Mouse (Mus musculus): ENCODE measurements around the gene Cdc42ep1. TPM values are rescaled to one million over a fixed set of nuclear protein-coding genes. Genes with fewer than 3 reads are reported as not detected.
"Not testable (repeated sequence)": the region's sequence is repeated elsewhere in the genome, so short reads cannot be mapped to it uniquely, and the experiment has no call there.

Gene Cdc42ep1
- total RNA-seq, 2 experiments from 2014 or later = 5.2 to 9.5 TPM

DNA sequence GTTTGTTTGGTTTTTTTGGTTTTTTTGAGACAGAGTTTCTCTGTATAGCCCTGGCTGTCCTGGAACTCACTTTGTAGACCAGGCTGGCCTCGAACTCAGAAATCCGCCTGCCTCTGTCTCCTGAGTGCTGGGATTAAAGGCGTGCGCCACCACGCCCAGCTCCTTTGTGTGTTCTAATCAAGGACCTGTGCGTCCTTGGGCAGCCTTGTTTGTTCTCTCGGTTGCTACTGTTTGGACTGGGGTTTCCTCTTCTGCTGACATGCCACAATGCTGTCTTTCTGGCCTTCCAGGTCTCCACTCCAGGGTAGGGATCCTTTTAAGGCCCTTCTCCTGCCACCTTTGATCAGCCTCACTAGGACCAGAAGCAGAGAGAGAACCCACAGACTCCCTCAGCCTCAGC is 4.4 kb downstream of the Cdc42ep1 start:
- DNase-seq (ENCODE audit: low spot score) = not testable (repeated sequence)

DNA sequence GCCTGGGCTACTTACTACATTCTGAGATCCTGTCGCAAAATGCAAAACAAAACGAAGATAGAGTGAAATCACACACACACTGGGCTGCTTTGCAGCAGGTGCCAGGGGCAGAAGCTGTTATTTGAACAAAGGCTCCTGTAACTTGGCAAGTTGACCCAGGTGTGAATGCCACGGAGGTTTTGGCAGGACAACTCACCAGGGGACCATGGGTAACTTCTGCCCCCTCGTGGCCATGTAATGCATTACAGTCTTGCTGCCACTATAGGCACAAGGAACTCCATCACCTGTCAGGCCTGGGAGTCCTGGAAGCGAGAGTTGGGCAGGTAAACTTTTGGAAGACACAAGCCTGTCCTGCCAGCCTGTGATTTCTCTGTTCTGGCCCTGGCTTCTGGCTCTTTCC is 6.0 kb downstream of the Cdc42ep1 start:
- DNase-seq (ENCODE audit: low spot score) = peak; percentile 88

DNA sequence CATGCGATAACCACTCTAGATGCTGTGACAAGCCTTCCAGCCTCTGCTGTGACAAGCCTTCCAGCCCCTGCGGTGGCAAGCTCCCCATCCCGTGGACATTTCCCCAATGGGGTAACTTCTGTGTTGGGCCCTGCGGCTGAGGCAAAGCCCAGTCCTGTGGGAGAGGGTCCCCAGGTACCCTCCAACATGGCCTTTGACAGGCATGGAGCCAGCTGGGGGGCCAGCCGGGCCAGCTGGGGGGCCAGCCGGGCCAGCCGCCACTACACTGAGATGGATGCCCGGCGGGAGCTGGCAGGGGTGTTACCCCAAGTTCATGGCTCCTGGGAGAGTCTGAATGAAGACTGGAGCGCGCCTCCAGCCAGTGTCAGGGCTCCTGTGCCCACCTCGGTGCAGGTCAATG is 7.1 kb downstream of the Cdc42ep1 start:
- DNase-seq (ENCODE audit: low spot score) = no peak

DNA sequence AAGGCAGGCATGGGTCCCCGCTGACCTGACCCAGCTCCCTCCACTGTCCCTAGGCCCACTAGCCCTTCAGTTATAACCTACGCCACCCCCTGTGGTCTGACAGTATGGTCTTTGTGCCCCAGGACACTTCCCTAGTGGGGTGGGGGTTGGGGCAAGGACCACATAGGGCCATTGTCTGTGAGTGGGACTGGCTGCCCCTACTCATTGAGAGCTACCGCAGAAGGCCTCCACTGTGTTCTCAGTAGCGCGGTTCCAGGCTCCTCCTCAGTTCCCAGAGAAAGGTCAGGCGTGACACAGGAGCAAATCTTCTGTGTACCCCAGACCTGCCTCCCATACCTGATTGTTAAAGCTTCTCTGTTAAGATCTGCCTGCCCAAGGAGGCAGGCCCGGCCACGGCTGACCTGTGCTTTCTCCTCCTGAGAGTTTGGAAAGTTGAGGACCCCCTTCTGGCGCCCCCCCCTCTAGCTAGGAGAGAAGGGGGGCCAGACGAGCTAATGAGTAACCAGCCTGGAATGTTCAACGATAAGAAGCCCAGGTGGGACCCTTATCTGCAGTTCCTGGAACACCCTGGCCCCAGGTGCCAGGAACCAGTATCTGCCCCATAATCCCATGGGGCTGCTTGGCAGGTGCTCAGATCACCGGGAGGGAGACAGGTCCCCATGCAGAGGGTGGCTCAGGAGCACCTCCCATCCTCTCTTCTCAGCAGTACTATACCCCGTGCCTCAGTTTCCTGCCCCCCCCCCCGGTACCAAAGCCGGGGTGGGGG is 7.8 kb downstream of the Cdc42ep1 start:
- DNase-seq (ENCODE audit: low spot score) = no peak

DNA sequence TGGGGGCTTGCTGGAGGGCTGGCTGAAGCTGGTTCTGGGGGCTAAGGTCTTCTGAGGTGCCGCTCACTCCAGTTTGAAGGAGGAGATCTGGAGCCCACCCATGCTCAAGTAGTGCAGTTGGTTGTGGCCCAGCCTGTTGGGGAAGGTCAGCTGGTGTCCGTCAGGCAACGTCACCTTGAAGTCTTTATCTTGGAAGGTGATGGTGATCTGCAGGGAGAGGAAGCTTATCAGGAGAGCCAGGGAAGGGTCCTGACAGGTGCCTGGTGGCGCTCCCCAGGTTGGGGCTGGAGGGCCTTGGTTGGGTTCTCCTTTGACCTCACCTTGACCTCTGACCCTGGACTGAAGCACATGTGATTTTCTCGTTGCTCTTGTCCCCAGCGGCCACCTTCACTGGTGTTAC is 8.5 kb downstream of the Cdc42ep1 start:
- no peak for DNase-seq (ENCODE audit: low spot score)

DNA sequence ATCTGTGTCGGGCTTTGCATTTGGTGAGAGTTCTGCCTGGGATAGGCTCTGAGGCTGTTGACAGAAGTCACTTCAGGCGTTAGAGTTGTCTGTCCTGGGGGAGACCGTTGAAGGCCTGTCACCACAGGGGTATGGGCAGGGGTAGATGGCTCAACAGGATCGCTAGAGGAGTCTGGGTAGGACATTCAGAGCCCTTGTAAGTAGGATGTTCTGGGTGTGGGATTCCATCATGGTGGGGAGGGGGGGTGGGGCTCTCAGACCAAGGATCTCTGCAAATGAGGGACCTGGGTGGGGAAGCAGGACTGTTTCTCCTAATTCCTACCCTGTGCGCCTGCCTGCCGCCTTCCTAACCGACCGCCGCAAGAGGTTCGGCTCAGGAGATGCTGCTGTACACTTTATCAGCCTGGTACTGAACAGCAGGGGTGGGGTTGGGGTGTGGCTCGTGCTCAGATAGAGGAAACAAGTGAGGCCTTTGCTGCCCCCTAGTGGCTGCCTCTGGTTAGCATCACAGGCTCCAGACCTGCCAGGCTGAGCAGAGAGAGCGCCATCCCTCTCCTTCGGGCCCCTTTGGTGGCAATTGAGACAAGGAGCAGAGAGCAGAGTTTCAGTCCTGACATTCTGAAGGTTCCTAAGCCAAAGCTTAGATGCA is 9.2 kb downstream of the Cdc42ep1 start:
- DNase-seq (ENCODE audit: low spot score) = peak; percentile 92

DNA sequence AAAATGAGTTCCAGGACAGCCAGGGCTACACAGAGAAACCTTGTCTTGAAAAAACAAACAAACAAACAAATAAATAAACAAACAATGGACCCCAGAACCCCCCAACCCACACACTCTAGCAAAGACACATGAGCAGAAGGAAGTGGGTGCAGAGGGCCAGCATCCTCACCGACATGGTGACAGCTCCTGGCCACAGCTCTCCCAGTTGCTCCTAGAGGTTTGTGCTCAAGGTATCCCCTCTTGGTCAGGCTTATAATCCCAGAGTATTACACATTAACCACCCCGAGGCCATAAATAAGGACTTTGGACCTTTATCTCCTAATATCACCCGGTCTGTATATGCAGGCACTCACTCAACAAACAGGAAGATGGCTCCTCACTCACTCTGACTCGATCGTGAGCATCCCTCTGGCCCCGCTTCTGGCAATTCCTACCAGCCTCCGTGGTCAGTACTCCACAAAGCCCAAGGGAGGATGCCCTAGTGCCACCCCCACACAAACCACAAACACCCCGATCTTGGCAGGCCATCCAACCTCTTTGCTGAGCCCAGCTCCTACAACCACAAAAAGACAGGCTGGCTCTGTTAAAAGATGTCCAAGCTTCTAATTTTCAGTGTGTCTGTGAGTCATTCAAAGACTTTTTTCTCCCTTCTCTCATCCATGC is 13.0 kb downstream of the Cdc42ep1 start, which contains the start of gene Lgals2:
Lgals2 (minus strand) TSS at position 227 of the 663 bp plus-strand sequence.
- DNase-seq (ENCODE audit: low spot score) = no peak

DNA sequence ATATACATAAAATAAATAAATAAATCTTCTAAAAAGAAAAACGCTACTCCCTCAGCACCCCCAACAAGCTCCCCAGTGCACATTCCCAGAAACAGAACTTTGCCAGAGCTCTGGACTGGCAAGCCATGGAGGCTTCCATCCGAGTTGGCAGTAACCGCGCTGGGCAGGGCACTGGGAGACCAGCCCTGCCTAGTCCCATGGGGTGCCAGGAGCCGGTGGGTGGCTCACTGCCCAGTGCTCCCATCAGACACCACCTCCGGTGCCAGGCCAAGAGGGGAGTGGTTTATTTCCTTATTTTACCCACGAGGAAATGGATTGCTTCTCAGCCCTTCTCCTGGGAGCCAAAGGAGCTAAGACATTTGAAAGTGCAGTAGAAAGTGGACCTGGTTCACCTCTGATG is 14.6 kb downstream of the Cdc42ep1 start:
- peak; percentile 77 for DNase-seq (ENCODE audit: low spot score)

DNA sequence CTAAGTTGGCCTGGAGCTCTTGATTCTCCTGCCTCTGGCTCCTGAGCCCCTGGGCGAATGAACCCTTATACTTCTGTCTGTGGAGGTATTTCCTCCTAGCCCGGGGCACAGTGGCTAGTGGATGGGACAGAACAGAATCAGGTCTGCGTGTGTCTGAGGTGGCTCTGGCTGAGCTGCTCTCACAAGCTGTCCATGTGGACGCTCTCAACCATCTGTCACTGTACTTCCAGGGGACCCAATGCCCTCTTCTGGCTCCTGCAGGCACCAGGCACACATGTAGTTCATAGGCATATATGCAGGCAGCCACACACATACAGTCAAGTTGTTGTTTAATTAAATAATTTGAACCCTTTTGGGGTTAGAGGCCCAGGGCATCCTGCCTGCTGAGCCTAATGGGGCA is 16.9 kb downstream of the Cdc42ep1 start:
- DNase-seq (ENCODE audit: low spot score) = no peak

DNA sequence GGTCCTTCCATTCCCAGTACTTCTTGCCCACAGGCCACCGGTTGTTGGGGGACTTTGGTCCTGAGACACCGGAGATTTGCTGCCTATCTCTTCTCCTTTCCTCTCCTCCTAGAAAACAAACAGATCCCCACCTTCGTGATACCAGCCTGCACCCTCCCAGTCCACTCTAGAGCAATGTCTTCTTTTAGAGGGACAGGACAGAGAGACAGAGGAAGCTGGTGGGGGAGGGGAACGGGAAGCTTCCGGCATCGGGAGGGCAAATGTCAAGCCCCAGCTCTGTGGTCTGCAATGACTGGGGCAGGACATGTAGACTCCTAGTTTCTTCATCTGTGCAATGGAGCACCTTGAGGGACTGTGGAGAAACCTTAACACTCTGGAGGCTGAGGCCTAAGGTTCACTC is 17.3 kb downstream of the Cdc42ep1 start:
- no peak for DNase-seq (ENCODE audit: low spot score)

DNA sequence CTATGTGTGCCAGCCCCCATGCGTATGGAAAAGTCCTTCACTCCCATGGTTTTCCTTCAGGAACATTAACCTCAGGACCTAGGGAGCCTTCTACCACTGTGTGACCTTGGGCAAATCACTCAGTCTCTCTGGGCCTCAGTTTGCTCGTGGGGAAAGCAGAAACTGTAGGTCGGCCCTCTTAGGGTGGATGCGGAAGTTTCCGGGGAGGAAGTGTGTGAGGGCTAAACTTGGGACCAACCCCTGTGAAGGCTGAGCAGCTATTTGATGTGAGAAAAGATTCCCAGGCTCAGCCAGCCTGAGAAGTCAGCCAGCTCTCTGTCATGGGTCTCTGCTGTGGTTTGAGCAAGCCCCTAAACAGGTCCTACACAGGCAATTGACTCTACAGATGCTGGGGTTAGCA is 19.9 kb downstream of the Cdc42ep1 start:
- no peak for DNase-seq (ENCODE audit: low spot score)

DNA sequence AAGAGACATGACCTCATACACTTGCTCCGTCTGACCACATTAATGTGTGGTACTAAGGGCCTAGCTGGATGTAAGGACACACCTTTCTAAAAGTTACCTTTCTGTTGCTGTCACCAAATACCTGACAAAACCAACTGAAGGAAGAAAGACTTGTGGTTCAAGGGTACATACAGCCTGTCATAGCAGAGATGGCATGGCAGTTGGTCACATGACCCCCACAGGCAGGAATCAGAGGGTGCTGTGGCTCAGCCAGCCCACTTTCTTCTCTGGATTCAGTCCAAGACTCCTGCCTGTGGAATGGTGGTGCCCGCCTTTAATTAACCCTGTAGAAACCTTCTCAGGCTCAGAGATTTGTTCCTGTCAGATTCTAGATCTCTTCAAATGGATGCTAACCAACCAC is 20.7 kb downstream of the Cdc42ep1 start:
- no peak for DNase-seq (ENCODE audit: low spot score)

DNA sequence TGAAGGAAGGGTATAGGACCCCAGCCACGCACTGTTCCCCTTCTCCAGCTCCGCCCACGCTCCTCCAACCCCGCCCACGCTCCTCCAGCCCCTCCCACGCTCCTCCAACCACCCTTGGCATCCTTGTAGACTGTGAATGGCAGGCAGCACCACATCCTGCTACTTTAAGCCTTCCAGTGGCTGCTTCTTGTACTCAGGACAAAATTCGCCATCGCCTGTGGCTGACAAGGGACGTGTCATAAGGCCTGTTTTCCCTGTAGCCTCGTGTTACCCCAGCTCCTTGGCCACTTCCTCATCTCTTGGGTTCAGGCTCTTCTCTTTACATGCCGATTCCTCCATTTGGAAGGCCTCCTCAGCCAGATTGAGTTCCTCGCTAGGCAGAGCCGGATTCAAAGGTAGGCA is 21.4 kb downstream of the Cdc42ep1 start:
- DNase-seq (ENCODE audit: low spot score) = peak; percentile 44

DNA sequence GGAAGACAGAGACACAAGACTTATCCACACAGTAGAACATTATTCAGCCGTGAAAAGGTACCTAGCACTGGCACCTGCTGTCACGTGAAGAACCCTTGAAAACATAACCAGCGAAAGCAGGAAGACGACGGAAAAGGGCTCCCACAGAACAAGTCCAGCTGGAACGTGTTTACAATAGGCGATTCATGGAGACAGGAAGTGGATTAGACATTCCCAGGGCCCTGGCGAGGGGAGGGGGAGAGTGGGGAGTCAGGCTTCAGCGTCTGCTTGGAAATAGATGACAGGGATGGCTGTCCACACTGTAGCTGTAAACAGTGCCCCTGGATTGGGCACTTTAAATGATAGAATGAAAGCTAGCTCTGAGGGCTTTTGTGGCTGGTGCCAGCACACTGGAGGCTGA is 26.0 kb downstream of the Cdc42ep1 start:
- DNase-seq (ENCODE audit: low spot score) = no peak

DNA sequence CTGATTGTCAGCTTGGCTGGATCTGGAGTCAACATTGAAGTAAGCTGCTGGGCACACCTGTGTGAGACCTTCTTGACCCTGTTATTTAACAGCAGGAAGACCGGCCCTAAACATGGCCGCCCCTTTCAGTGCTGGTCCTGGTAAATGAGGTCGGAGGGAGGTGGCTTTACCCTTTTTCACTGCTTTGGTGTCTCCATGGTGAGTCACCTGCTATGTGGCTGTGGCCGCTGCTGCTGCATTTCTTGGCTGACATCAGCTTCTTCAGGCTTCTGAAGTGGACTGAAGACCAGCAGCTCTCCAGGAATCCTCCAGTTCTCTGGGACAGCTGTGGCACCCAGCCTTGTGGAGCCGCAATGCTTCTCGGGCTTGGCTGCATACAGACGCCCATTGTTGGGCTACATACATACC is 26.4 kb downstream of the Cdc42ep1 start:
- no peak for DNase-seq (ENCODE audit: low spot score)

DNA sequence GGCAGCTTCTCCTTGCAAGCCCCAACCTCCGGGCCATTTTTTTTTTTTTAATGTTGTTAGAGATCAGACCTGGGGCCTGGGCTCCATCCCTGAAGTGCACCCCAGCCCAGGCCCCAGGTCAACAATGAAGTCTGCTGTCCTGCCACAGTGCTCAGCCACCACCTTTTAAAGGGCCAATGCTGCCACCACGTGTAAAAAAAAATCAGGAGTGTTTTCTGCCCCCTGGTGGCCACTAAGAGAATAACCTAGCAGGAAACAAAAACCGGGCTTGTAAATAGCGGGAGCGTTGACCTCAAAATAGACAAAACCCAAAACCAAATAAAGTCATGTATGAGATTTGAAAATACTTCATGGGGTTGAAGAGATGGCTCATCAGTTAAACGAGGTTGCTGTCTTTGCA is 27.4 kb downstream of the Cdc42ep1 start:
- peak; percentile 51 for DNase-seq (ENCODE audit: low spot score)

DNA sequence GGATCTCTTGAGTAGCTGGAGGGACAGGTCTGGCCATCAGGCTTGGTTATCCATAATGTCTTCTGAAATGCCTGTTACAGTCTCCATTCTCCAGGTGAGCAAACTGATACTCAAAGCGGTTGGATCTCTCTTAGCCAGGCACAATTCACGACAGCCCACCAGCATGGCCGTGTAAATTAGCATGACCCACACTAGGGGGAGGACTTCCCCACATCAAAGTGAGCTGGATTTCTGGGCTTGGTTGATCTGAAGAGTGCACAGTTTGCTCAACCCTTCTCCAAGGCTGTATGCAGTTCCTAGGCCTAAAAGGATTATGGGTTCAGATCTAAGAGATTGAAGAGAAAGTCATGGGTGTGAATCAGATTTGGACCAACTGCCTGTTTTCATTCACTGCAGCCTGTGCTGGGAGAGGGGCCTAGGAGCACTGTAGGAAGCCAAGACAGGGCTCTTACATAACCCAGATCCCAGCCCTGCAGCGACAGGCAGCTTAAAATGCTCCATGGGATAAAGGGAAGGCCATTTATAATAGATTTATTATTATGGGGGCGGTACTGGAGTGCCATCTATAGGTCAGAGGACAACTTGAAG is 29.7 kb downstream of the Cdc42ep1 start:
- DNase-seq (ENCODE audit: low spot score) = no peak

DNA sequence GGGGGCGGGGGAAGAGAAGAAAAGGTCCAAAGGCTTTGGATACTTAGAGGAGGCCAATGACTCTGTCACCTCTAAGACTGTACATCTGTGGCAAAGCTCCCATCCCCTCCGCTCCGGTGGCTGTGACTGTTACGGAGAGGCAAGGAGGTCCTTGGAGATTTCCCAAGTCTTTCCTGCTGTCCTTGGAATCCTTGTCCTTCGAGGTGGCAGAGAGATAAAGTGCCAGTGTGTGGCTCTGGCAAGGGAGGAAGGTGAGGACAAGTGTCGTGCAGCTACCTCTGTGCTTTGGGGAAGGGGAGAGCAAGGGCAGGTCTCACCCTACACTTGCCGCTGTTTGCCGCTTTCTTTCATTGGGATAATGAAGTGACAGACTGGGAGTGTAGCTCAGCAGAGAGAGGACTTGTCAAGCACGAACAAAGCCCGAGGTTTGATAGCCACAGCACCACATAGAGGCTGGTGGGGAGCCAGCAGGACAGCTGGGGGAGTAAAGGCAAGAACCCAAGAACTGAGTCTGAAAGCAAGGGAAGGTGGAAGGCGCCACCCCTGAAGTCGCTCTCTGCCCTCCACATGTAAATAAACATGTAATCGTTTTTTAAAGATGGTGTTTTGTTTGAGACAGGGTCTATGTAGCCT is 31.5 kb downstream of the Cdc42ep1 start:
- DNase-seq (ENCODE audit: low spot score) = no peak

DNA sequence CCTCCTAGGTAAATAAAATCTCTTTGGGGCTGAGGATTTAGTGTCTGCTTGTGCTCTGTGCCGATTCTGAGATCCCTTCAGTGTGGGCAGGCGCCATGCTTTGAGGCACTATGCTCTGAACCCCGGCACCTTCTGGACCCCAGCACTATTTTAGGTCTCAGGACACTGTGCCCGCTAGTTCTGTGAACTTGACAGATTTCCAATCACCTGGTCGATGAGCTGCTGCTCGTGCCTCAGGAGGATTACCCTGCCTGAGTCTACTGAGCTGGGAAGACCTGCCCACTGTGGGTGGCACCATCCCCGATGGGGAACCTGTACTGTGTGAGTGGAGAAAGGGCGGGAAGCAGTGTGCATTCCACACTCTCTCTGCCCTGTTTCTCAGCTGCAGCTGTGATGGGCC is 32.6 kb downstream of the Cdc42ep1 start:
- no peak for DNase-seq (ENCODE audit: low spot score)

DNA sequence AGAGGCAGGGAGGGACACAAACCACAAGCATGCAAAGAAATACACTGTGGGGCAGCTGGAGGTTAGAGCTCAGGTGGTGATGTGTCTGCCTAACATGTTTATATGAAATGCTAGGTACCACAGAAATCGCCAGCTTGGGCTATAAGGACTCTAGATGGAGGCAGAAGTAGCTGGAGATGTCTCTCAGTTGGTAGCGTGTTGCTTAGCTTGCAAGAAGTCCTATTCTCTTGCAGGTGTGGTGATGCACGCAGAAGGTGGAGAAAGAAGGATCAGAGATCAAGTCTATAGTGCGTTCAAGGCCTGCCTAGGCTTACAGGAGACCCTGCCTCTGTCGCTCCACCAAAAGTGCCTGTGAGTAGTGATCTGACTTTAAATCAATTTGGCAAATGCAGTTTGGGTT is 33.1 kb downstream of the Cdc42ep1 start:
- DNase-seq (ENCODE audit: low spot score) = no peak

DNA sequence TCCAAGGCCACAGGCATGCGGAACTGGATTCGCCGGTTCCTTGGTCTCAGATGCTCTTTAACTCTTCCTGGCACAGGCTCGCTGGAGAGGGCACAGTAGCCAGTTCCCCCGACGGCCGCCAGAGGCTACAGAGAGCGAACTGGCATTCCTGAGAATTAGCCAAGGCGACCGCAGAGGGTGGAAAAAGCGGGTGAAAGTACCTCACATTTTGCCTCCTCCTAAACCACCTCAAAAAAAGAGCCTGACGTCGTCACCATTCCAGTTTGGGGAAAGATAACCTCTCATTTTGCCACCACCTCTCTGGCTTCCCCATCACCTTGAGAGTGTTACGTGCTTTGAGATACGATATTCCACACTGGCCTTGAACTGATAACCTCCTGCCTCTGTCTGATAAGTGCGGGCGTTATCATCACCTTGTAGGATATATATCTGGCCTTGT is 33.9 kb downstream of the Cdc42ep1 start:
- peak; percentile 68 for DNase-seq (ENCODE audit: low spot score)
